Mouse (Mus musculus): Measurements from ENCODE around the gene Doc2a.

The Doc2a gene

GRCm38 (mm10) chr7:126823202-126823711, 24.0 kb upstream of the Doc2a start:
- no peak for DNase-seq (ENCODE audit: low spot score in 2 of 2)

- no peak for DNase-seq (ENCODE audit: low spot score in 2 of 2)
Observed at GRCm38 (mm10) chr7:126823940-126824339, 23.3 kb upstream of the Doc2a start.

DNA sequence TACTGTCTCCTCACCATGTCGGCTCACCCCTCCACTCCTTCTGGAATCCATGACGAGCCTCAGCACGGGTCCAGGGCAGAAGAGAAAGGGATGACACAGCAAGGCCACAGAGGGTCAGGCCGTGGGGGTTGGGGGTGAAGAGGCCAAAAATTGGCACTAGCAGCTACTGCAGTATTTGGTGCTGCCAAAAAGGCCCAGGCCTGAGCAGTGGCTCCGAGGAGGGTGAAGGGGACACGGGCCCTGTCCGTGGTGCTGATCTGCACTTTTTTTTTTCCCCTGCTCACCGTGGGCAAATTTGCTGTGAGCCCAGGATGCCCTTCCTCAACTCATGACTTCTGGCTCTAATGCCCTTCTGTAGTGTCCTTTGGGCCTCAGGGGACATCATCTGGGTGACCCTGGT, 21.8 kb upstream of the Doc2a start:
- no peak for DNase-seq (ENCODE audit: low spot score in 2 of 2)

GRCm38 (mm10) chr7:126825952-126826351, 21.3 kb upstream of the Doc2a start:
- no peak for DNase-seq (ENCODE audit: low spot score in 2 of 2)

DNA sequence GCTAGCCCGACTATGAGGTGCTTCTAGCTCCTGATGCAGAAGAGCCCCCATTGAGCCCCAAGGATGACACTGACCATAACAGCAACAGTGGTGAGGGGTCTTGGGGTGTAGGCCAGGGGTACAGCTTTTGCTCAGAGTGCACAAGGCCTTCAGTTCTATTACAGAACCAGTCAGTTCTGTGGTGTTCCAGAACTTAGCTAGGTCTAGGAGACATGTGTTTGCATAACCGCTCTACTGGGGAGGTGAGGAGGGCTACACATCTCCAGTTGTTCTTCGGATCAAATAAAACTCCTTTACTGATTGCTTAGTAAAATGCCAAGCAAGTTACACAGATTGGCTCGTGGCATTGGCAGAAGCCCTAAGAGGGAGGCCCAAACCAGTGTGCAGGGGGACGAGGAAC, 15.7 kb upstream of the Doc2a start, which contains the start of gene 4930451I11Rik:
TSS of gene 4930451I11Rik (minus strand) at position 101 of the 400 bp plus-strand sequence.
- no peak for DNase-seq (ENCODE audit: low spot score in 2 of 2)

DNA sequence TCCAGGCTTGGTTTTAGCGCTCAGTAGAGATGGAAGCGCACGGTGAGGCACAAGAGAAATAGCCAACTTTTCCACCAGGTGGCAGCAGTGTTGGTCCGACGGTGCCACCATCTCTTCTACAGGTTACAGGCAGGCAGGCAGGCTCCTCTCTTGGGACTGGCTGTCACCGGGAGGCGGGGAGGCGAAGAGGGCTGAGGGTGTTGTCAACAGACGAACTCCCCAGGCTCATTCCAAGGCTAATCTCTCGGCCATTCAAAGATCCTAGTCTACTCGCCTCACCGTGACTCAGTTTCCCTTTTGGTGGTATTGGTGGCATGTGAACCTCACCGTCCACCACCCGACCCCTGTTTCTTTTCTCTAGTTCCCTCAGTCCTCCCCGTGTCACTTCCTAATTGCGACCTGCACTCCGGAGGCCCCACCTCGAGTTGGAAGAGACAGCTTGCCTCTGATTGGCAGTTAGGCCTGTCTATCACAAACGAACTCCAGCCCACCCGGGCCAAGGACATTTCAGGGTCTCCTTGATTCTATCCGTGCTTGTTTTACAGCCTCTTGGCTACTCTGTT, 15.1 kb upstream of the Doc2a start:
- peak; percentile 59 to 66 for DNase-seq (ENCODE audit: low spot score in 2 of 2)

DNA sequence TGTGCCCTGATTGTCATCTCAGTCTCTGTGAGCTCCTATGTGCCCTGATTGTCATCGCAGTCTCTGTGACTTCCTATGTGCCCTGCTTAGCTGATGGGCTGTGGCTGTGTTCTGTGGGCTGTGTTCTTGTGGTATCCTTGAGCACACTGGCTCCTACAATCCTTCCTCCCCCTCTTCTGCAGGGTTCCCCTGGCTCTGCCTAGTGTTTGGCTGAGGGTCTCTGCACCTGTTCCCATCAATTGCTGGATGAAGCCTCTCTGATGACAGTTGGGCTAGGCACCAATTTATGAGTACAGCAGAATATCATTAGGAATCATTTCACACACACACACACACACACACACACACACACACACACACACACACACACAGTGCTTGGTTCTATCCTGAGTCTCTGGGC, 13.9 kb upstream of the Doc2a start:
- no peak for DNase-seq (ENCODE audit: low spot score in 2 of 2)

DNA sequence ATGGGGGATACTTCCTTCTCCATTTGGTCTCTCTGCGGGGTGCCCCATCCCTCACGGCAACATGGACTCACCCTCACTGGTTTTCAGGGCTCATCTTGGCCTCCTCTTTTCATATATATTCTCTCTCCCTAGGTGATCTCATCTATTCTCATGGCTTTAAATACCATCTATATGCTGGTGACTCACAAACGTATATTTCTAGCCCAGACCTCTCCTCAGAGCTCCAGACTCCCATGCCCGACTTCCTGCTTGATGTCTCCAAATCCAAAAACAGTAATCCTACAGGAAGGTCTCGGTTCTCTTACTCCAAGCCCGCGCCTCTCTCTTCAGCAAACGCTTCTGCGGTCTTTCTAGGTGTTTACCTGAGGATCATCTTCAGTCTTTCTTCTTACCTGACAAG, 3.9 kb upstream of the Doc2a start:
- DNase-seq (ENCODE audit: low spot score in 2 of 2) = no peak

DNA sequence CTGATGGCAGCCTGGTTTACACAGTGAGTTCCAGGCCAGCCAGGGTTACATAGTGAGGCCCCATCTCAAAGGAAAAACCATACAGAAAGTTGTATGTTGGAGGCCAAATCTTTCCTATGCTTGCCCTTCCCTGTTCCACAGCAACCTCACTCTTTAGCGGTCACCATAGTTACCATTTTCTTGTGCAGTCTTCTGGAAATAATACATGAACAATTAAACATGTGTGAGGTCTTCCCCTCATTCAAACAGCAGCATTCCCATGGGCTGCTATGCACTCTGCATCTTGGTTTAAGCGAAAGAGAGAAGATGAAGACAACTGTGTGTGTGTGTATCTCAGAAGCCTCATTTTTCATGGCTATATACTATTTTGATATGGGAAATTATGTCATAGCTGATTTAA, 1.7 kb upstream of the Doc2a start:
- DNase-seq (ENCODE audit: low spot score in 2 of 2) = no peak

DNA sequence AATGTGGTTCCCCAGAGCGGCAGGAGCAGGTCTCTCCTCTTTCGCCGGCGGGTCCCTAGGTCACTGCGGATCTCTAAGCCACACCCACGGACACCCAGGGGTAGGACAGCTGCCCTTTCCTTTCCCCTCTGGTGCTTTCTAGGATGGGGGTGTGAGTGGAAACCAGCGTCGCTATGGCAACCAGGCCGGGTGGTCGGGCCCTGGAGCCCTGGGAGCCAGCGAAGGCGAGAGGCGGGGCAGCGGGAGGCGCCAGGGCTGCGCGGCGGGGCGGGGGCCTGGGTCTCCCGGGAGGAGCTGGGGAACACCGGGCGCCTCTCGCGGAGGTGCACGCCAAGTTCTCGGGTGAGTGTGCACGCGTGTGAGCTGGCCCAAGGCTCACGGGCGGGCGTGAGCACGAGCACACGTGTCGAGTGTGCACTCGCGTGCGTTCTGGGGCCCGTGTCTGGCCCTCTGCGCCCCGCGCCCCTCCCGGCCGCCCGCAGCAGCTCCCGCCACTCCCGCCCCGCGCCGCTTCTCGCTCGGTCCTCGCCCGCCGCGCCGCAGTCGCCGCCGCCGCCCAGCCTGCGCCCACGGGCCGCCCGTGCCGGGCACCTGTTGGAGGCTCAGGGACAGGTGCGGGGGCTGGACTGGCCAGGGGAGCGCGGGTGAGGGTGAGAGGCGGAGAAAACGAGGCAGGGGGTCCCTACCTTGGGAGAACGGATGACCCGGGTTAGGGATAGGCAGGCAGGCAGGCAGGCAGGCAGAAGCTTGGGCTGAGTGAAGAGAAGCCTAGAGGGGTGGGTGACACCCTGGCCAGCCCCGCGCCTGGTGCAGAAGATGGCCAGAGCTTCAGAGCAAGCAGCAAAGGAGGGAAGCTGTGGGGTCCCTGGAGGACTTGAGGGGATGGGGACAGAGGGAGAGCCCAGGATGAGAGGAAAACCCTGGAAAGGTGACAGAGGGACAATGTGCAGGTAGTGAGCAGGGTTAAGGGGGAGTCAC, 494 bp downstream of the Doc2a start:
- no peak for DNase-seq (ENCODE audit: low spot score in 2 of 2)

DNA sequence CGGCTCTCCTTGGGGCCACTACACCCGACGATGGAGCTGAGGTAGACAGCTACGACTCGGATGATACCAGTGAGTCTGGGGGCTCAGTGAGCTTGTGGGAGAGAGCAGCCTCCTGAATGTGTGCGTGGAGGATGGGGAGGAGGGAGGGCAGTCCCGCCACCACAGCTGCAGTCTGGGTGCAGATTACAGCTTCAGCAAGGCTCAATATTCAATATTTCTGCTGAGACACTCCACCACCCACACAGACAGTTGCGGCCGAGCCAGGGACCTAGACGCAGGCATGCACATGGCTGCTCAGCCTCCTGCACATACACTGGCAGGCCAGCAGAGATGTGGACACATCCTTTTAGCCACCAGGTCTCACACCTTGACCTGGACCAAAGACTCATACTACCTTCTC, 1.6 kb downstream of the Doc2a start:
- peak in 1 of 2 experiments; percentile 56 for DNase-seq (ENCODE audit: low spot score in 2 of 2)

DNA sequence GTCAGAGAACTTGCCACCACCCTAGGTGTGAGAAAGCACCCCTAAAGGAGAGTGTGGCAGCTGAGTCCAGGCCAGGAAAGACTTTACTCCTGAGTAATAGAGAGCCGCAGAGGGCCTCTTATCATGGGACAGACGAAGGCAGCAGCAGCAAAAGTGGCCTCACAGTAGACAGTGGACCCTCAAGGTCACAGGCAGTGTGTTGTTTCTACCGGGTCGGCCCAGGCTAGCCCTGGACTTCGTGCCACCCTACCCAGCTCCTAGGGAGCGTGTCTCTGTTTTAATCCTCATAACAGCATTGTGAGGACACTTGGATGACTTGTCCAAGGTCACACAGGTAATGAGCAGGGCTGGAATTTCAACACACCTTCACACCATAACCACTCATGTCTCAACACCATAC, 2.9 kb downstream of the Doc2a start:
- DNase-seq (ENCODE audit: low spot score in 2 of 2) = no peak

DNA sequence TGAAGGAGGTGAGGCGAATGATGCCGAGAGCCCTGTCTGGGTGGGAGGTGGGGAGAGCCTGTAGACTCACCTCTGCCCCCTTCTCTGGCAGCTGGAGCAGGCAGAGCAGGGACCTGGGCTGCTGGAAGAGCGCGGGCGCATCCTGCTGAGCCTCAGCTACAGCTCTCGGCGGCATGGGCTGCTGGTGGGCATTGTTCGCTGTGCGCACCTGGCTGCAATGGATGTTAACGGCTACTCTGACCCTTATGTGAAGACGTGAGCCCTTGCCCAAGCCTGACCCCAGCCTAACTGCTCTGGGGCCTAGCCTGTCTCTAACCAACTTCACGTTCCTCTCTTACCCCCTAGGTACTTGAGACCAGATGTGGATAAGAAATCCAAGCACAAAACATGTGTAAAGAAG, 4.0 kb downstream of the Doc2a start:
- DNase-seq (ENCODE audit: low spot score in 2 of 2) = no peak

DNA sequence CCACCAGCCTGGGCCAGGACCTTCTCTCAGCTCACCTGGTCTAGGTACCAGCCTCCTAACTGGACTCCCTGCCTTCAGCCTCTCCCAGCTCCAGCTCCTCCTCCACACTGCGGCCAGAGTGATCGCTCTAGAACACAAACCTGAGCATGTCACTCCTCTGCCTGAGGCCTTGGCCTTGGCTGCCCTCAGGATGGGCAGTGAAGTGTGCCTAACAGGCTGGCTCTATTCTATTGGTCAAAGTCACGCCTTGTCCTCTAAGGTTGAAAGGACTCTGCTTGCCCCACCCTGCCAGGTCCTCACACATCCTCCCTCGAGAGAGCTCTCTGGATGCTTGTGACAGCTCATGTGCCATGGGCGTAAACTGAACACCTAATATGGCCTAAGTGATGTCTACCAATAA, 6.2 kb downstream of the Doc2a start:
- DNase-seq (ENCODE audit: low spot score in 2 of 2) = no peak

DNA sequence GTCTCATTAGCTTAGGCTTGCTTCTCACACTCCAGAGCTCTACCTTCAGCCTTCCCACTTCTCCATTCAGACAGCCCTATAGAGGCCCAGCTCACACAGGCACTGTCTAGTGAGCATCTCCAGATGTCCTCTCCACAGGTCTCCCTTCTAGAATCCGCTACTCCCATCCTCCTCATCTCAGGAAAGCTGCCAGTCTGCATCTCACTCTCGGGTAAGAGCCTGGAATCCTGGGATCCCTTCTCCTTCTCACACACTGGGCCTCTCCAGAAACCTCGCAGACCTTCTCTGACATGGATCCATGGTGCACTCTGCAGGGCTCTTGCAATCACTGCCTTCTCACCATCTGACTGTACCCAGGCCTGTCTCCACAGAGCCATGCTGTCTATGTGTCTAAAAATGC, 8.4 kb downstream of the Doc2a start:
- DNase-seq (ENCODE audit: low spot score in 2 of 2) = no peak

DNA sequence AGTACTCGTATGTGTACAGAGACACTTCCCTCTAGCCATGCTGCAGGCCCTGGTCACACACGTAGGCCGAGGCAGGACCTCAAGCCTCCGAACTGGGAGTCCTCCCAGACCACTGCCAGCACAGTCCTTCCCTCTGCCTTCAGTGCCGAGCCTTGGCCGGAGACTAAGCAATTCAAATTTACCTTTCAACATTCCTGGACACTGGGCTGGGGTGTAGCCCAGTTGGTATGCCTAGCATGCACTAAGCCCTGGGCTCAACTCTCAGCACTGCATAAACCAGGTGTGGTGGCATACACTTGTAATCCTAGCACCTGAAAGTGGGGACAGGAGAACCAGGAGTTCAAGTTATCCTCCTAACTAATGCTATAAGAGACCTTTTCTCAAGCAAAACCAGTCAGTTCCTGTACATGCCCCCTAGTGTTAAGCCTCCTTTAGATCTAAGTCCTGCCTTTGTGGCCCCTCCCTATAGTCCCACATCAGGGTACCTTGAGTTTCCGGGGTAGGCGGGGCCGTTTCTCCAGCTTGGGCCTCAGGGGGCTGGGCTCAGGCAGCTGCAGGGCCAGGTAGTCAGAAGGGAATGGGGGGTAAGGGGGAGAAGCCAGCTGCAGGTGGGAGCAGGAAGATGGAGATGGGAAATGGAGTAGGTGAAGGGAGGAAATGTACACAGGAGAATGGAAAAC, 9.7 kb downstream of the Doc2a start:
- no peak for DNase-seq (ENCODE audit: low spot score in 2 of 2)

DNA sequence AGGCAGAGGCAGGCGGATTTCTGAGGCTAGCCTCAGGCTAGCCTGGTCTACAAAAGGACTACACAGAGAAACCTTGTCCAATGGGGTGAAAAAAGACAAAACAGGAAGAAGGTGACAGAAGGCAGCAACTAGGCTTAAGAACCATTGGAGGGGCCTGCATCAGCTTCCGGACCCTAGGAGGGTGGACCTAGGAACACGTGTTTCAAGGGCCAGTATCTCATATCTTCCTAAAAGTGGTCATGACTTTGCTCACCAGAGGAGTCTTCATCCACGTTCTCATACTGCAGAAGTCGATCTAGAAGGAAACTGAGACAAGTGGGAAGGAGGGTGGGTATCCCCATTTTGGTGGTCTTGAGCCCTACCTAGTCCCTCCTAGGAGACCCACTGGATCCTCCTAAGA, 13.8 kb downstream of the Doc2a start:
- DNase-seq (ENCODE audit: low spot score in 2 of 2) = no peak

GRCm38 (mm10) chr7:126861429-126862130, 14.4 kb downstream of the Doc2a start, which contains the start of gene Hirip3:
TSS of gene Hirip3 (plus strand) at chr7:126861972.
- DNase-seq (ENCODE audit: low spot score in 2 of 2) = peak; percentile 92 to 93

GRCm38 (mm10) chr7:126862147-126862784, 15.1 kb downstream of the Doc2a start, which contains the start of gene Ino80e:
TSS of gene Ino80e (minus strand) at chr7:126862377.
- peak; percentile 92 to 95 for DNase-seq (ENCODE audit: low spot score in 2 of 2)

- DNase-seq (ENCODE audit: low spot score in 2 of 2) = no peak
Observed at GRCm38 (mm10) chr7:126863791-126864190, 16.6 kb downstream of the Doc2a start.

GRCm38 (mm10) chr7:126867534-126867933, 20.3 kb downstream of the Doc2a start:
- DNase-seq (ENCODE audit: low spot score in 2 of 2) = no peak
